Mouse (Mus musculus) lung, postnatal 4 days (tissue): ENCODE measurements around the gene Rab21.
"Not testable (repeated sequence)": the region's sequence is repeated elsewhere in the genome, so short reads cannot be mapped to it uniquely, and the experiment has no call there.

Experiments
- DNase-seq, 2 experiments: peaks; one replicate each; pipeline ENCODE4 v3.0.0; 2021

The Rab21 gene

DNA sequence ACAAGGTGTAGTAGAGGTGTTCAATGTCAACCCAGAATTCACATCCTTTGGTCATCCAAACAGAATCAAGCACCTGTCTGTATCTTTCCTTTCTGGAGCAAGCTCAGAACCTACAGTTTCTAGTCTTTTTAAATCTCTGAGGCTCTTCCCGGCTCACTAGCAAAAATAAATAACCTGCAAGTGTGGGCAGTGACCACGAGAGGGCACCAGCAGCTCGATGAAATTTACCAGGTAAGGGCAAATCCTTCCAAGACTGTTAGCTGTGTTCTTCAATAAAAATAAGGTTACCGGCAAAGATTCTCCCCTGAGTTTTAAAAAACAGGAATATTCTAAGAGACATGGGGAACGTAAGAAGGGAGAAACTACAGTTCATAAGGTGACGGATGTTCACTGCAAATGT lies 7.9 kb upstream of the Rab21 start:
- DNase-seq: peak; percentile 67 to 80

DNA sequence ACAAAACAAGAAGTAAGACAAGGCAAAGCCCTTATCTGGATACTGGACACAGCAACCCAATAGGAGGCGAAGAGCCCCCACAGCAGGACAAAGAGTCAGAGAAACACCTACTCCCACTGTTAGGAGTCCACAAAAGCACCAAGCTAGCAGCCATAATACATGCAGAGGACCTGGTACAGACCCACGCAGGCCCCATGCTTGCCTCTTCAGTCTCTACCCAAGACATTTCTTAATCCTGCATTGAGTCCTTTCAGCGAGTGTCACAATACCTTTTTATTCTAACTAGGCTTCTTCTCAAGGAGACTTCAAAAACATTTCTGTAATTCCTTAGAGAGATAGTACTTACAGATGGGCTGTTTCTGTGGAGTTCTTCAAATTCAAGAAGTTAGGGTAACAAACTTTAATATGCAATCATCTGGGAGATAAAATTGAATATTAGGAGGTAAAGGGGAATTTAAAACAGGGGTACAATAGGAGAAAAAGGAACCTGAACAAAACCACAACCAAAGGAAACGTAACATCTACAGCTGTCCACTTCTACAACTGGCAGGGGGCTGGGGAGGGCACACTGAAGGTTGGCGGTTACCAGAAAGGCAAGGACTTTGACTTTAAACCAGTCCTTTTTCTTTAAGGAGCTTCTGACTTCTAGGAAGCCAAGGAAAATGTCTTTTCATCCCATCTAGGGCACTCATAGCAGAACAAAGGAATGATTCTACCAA lies 6.1 kb upstream of the Rab21 start:
- DNase-seq: no peak

DNA sequence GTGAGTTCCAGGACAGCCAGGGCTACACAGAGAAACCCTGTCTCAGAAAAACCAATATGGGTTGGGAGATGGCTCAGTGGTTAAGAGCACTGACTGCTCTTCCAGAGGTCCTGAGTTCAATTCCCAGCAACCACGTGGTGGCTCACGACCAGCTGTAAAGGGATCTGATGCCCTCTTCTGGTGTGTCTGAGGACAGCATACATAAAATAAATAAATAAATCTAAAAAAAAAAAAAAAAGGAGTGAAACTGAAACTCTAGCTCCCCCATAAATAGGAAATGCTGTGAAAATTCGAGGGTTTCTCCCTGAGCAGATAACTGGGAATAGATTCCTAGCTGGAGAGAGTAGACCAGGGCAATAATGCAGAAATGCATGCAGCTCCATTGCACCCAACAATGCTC lies 3.0 kb upstream of the Rab21 start:
- DNase-seq: not testable (repeated sequence)

GRCm38 (mm10) chr10:115316313-115316712 lies 919 bp upstream of the Rab21 start:
- DNase-seq: no peak

- DNase-seq: peak; percentile 57 to 62
Measured at GRCm38 (mm10) chr10:115314582-115315452, 577 bp downstream of the Rab21 start.

DNA sequence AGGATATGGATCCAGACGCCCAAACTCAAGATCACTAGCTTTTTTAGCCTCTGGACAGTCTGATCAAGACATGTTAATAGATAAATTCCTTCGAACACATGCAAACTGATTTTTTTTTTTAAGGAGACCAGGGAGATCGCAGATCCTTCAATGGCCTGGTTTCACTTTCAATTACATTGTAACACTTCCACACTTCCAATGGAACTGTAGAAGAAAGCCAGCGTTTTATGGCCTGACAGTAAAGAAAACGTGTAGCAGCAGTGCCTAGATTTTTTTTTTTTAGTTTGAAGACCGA lies 1.2 kb downstream of the Rab21 start:
- no peak for DNase-seq

- DNase-seq: no peak
Measured at GRCm38 (mm10) chr10:115313641-115314286, 1.6 kb downstream of the Rab21 start.

DNA sequence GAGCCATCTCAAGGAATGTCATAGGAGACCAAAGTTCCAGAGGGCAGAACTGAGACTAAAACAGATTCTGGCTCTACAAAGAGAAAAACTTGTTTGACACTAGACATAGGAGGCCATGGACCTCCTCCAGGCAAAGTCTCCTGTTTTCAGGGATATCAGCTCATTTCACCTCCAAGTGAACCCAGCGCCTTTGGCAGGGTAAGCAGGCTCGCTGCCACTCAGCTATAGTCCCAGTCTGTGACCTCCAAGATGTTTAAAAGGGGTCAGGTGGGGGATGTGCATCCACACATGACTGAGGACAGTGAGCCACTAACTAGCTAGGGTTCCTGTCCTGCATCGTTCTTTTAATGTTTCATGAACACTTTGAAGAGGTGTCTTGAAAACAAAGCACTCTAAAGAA lies 2.7 kb downstream of the Rab21 start:
- DNase-seq: peak in 1 of 2 experiments; percentile 14

DNA sequence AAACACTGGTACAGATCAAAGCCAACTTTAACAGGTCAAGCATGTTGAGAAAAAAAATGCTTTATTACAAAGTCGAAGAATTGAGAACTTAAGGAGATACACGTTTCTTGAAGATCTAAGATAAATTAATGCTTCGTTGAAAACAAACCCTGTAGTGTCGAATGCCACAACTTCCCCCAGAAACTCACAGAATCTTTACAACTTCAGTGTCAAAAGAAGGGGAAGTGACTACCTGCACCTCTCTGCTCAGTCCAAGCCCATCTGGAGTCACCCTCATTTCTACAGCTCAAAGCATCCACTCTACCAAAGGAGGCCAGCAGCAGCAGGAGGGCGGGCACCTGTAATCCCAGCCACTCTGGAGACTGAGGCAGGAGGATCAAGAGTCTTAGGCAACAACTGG lies 3.2 kb downstream of the Rab21 start:
- DNase-seq: no peak

- DNase-seq: no peak
Measured at GRCm38 (mm10) chr10:115311263-115311965, 4.0 kb downstream of the Rab21 start.

DNA sequence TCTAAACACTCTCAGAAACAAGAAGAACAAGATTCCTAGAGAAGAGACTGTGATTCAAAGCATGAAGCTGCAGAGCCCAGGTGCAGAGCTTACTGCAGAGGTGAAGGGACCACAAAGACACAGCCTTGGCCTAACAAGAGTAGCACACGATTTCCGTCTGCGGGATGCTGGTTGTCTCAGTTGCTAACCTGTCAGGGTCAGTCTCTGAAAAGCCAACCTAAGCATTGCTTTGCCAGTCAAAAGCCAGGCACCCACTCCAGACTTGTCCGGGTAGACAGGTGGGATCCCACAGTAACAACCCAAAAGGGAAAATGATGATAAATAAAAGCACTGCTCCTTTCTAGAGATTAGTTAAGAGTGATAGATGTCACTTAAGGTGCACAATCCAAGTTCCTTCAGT lies 6.2 kb downstream of the Rab21 start:
- DNase-seq: no peak

GRCm38 (mm10) chr10:115307331-115307875 lies 8.0 kb downstream of the Rab21 start:
- no peak for DNase-seq

GRCm38 (mm10) chr10:115298683-115299082 lies 16.7 kb downstream of the Rab21 start:
- no peak for DNase-seq

GRCm38 (mm10) chr10:115297582-115297981 lies 17.8 kb downstream of the Rab21 start:
- DNase-seq: no peak

DNA sequence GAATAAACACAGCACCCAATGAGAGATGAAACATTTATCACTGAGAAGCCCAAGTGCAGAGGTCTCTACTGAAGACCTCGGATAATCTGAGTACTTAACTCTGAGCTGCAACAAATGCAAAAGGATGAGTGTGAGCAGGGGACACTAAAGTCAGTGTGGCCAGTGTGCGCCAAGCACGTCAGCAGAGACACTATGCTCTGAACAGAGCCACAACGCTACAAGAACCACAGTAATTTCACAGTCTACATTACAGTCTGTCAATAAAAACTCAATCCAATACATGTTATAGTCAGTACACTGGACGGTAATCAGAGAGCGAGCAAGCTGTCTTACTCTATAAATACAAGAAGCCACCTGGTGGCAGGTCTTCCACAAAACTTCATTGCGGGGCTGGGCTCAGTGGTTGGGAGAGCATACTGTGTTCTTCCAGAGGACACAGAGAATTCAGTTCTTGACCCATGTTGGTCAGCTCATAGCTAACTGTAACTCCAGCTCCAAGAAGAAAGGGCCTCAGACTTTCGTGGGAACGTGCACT lies 18.9 kb downstream of the Rab21 start:
- DNase-seq: no peak

GRCm38 (mm10) chr10:115295162-115295561 lies 20.2 kb downstream of the Rab21 start:
- no peak for DNase-seq

GRCm38 (mm10) chr10:115294715-115295114 lies 20.7 kb downstream of the Rab21 start:
- no peak for DNase-seq

DNA sequence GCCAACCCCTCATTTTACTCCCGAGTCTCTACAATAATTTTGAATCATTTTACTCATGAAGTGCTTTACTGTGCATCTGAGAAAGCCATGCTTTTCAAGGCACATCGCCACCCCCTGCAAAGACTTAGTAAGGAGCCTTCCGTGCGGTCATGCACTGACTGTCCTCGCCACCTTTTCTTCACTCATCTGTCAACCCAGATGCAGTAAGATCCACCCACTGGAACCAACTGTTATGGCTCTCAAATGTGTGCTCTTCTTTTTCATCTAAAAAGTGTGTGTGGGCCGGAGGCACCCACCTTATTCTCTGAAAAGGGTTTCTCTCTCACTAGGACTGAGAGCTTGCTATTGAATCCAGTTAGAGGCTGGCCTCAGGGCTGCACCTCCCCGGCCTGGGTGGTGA lies 21.4 kb downstream of the Rab21 start:
- no peak for DNase-seq

- no peak for DNase-seq
Measured at GRCm38 (mm10) chr10:115290671-115291070, 24.7 kb downstream of the Rab21 start.

DNA sequence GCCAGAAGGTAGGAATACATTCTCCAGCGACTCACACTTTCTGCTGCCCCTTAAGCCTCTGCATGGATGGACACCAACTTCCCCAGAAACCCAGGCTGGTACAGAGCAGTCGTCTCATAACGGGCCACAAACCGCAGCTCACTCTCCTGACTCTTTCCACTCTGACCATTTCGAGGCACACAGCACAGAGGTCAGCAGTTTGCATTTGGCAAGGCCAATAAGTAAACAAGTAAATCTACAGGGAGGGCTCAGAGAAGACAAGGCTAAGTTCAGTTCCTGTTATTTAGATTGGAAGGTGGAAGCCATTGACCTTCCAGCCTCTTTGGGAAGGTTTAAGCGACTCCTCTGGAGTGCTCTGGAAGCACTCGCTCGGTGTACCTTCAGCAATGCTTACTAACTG lies 26.5 kb downstream of the Rab21 start:
- no peak for DNase-seq

DNA sequence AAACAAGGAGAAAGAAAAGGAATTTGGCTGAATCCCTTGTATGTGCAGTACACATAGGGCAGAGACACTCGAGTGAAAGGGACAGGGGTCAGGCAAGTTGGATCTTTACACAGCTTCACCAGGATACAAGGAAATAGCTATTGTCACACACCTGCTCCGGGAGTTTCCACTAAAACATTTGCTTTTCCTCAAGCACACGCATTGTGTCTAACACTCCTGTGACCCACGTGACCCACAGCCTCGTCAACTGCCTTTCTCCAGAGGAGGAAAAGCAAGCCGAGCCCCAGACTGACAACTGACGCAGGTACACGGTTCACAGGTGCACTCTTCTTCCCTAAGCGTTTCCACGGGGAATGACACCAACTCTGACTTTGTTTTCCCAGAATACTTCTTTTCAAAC lies 31.2 kb downstream of the Rab21 start:
- DNase-seq: no peak

GRCm38 (mm10) chr10:115281381-115281780 lies 34.0 kb downstream of the Rab21 start:
- DNase-seq: no peak

- DNase-seq: no peak
Measured at GRCm38 (mm10) chr10:115271649-115272048, 43.7 kb downstream of the Rab21 start.
